Mouse (Mus musculus): ENCODE data around the gene Ptpn14. TPM values are rescaled to one million over a fixed set of nuclear protein-coding genes. Genes with fewer than 3 reads are reported as not detected.

The Ptpn14 gene
- polyA plus RNA-seq, 1 experiment: 13.6 TPM

DNA sequence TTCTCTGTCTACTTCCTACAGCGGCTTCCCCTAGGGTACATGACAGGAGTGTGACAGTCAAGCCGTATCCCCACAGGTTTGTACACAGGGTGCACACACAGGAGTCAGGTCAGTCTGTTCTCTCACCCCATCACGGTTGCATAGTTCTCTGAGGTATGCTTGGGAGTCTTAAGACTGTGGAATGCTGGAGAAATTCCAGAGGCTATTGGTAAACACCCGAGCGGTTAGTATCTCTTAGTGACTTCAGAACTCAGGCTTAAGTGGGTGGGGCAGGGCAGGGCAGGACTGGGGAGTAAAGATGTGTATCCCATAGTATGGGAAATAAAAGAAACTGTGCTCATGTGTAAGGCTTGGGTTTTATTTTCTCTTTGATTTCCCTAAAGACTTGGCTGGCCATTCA is 50.3 kb downstream of the Ptpn14 start:
- H3K4me2 ChIP-seq (ENCODE audit: low read depth): peak overlapping the region; percentile 1
- no peaks in the 10 kb centered on the region for H3K27me3 ChIP-seq (ENCODE audit: control insufficient read depth, insufficient read depth, insufficient read length)
- H3K36me3 ChIP-seq (ENCODE audit: control insufficient read depth, insufficient read depth): no peaks in the 10 kb centered on the region
- H3ac ChIP-seq (ENCODE audit: control insufficient read depth, insufficient read length): no peak overlapping the region
- H3K4me3 ChIP-seq: no peak overlapping the region
- TF ChIP-seq E2F4 (IDR thresholded peaks at IDR 0.05; ENCODE audit: insufficient read depth): no peak
- no peak for TF ChIP-seq POLR2A (IDR thresholded peaks at IDR 0.05; ENCODE audit: insufficient read length, low read depth)
- no peak for TF ChIP-seq TCF12 (IDR thresholded peaks at IDR 0.05; ENCODE audit: insufficient read depth, poor library complexity, severe bottlenecking)
- TF ChIP-seq REST (IDR thresholded peaks at IDR 0.05; ENCODE audit: insufficient read depth, insufficient read length): no peak
- no peak for TF ChIP-seq USF1 (IDR thresholded peaks at IDR 0.05; ENCODE audit: low read depth)
- no peak for TF ChIP-seq POLR2AphosphoS2 (IDR thresholded peaks at IDR 0.05; ENCODE audit: insufficient read length, low read depth)
- TF ChIP-seq MYOD1 (IDR thresholded peaks at IDR 0.05; ENCODE audit: control insufficient read depth in 1 of 3, insufficient read length in 2 of 3, low read depth in 2 of 3): no peak
- no peak for TF ChIP-seq CEBPB (IDR thresholded peaks at IDR 0.05; ENCODE audit: insufficient read depth, poor library complexity, severe bottlenecking)
- no peak for TF ChIP-seq SRF (IDR thresholded peaks at IDR 0.05; ENCODE audit: control insufficient read depth, insufficient read length, low read depth)
- TF ChIP-seq MYOG (IDR thresholded peaks at IDR 0.05; ENCODE audit: control insufficient read depth in 1 of 3, insufficient read depth in 1 of 3, insufficient read length in 2 of 3, low read depth in 2 of 3): no peak
- TF ChIP-seq TCF3 (IDR thresholded peaks at IDR 0.05; ENCODE audit: insufficient read length, low read depth): no peak
- no peak for TF ChIP-seq MAX (IDR thresholded peaks at IDR 0.05; ENCODE audit: low read depth)
- peaks cover 90% of the 10 kb centered on the region for H3K79me2 ChIP-seq (ENCODE audit: control insufficient read depth, insufficient read depth)

DNA sequence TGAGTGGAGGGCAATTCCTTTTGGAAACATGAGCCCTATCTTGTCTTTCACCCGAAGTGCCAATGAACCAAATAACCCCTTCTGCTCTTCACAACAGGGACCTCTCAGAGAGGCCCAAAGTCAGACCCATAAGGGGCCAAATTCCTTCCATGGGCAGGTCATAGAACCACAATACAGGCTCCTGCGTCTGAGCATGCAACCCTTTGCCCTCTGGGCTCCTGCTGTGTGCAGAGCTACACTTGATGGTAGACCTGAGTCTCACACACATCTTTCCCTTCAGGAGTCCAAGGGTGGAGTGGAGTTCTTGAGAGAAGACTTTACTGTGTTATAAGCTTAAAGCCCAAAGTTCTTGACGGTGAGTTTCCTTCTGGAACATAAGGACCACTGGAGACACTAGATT is 51.2 kb downstream of the Ptpn14 start:
- H3K4me3 ChIP-seq: no peak overlapping the region

DNA sequence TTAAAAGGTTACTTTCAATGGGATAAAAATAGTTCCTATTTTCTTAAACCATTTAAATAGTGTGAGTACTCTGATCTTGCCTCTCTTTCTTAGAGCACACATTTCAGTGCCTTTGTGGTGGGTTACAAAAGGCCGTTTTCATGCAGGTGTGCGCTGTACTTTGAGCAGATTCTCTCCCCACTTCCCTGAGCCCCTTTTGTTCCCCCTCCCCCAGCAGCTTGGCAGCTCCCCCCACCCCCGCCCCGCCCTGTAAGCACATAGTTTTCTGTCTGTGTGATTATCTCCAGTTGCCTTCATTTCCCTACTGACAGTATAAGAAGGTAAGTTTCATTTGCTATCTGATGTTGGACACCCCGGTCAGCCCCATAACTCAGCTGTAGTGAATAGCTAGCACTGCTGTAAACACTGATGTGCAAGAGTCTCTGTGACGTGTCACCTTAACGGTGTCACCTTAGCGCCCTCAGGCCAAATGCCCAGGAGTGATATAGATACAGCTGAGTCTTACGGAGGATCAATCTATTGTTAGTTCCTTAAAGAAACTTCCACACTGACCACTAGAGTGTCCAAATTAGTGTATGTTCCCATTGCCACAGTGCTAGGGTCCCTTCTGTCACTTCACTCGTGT is 53.8 kb downstream of the Ptpn14 start:
- TF ChIP-seq REST (IDR thresholded peaks at IDR 0.05; ENCODE audit: insufficient read depth, insufficient read length) (no peak), CEBPB (IDR thresholded peaks at IDR 0.05; ENCODE audit: insufficient read depth, poor library complexity, severe bottlenecking) (no peak), MYOD1 (IDR thresholded peaks at IDR 0.05; ENCODE audit: control insufficient read depth in 1 of 3, insufficient read length in 2 of 3, low read depth in 2 of 3) (no peak), TCF12 (IDR thresholded peaks at IDR 0.05; ENCODE audit: insufficient read depth, poor library complexity, severe bottlenecking) (no peak), MYOG (IDR thresholded peaks at IDR 0.05; ENCODE audit: control insufficient read depth in 1 of 3, insufficient read depth in 1 of 3, insufficient read length in 2 of 3, low read depth in 2 of 3) (no peak), TCF3 (IDR thresholded peaks at IDR 0.05; ENCODE audit: insufficient read length, low read depth) (no peak), POLR2AphosphoS2 (IDR thresholded peaks at IDR 0.05; ENCODE audit: insufficient read length, low read depth) (no peak), E2F4 (IDR thresholded peaks at IDR 0.05; ENCODE audit: insufficient read depth) (no peak), MAX (IDR thresholded peaks at IDR 0.05; ENCODE audit: low read depth) (no peak), SRF (IDR thresholded peaks at IDR 0.05; ENCODE audit: control insufficient read depth, insufficient read length, low read depth) (no peak), USF1 (IDR thresholded peaks at IDR 0.05; ENCODE audit: low read depth) (no peak), POLR2A (IDR thresholded peaks at IDR 0.05; ENCODE audit: insufficient read length, low read depth) (no peak)
- H3ac ChIP-seq (ENCODE audit: control insufficient read depth, insufficient read length): no peak overlapping the region

More for the DNA sequence above, 51.2 kb downstream of the Ptpn14 start:
- no peak overlapping the region for H3K4me2 ChIP-seq (ENCODE audit: low read depth)
- peaks cover 85% of the 10 kb centered on the region for H3K79me2 ChIP-seq (ENCODE audit: control insufficient read depth, insufficient read depth)
- H3K36me3 ChIP-seq (ENCODE audit: control insufficient read depth, insufficient read depth): no peaks in the 10 kb centered on the region
- no peak for TF ChIP-seq POLR2A (IDR thresholded peaks at IDR 0.05; ENCODE audit: insufficient read length, low read depth)
- TF ChIP-seq E2F4 (IDR thresholded peaks at IDR 0.05; ENCODE audit: insufficient read depth): no peak
- H3K27me3 ChIP-seq (ENCODE audit: control insufficient read depth, insufficient read depth, insufficient read length): no peaks in the 10 kb centered on the region
- H3ac ChIP-seq (ENCODE audit: control insufficient read depth, insufficient read length): no peak overlapping the region

DNA sequence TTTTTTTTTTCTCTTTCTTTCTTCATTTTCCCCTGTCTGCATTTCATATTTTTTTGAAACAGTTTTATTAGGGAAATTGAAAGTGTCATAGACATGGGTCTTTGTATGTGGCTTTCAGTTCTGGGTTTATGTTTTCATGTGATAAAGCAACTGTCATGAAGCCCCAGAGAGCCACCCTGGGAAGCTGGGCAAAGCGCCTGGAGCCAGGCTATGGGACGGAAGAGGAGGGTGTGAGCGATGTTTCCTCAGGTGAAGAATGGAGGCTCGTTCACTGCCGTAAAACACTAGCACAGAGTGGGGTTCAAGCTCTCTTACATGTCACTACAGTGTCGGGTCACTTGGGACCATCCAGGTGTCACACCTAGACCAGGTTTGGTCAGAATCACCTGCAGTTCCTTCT is 54.6 kb downstream of the Ptpn14 start:
- H3K4me3 ChIP-seq: no peak overlapping the region
- no peaks in the 10 kb centered on the region for H3K27me3 ChIP-seq (ENCODE audit: control insufficient read depth, insufficient read depth, insufficient read length)
- TF ChIP-seq REST (IDR thresholded peaks at IDR 0.05; ENCODE audit: insufficient read depth, insufficient read length): no peak
- TF ChIP-seq USF1 (IDR thresholded peaks at IDR 0.05; ENCODE audit: low read depth): no peak
- TF ChIP-seq E2F4 (IDR thresholded peaks at IDR 0.05; ENCODE audit: insufficient read depth): no peak
- peaks cover 75% of the 10 kb centered on the region for H3K79me2 ChIP-seq (ENCODE audit: control insufficient read depth, insufficient read depth)
- no peak overlapping the region for H3K4me2 ChIP-seq (ENCODE audit: low read depth)
- H3K36me3 ChIP-seq (ENCODE audit: control insufficient read depth, insufficient read depth): no peaks in the 10 kb centered on the region
- H3ac ChIP-seq (ENCODE audit: control insufficient read depth, insufficient read length): no peak overlapping the region

More for the DNA sequence above, 53.8 kb downstream of the Ptpn14 start:
- Histone ChIP-seq H3K27me3 (ENCODE audit: control insufficient read depth, insufficient read depth, insufficient read length) (no peaks in the 10 kb centered on the region), H3K36me3 (ENCODE audit: control insufficient read depth, insufficient read depth) (no peaks in the 10 kb centered on the region), H3K4me3 (no peak overlapping the region), H3K4me2 (ENCODE audit: low read depth) (no peak overlapping the region), H3K79me2 (ENCODE audit: control insufficient read depth, insufficient read depth) (peaks cover 78% of the 10 kb centered on the region)

DNA sequence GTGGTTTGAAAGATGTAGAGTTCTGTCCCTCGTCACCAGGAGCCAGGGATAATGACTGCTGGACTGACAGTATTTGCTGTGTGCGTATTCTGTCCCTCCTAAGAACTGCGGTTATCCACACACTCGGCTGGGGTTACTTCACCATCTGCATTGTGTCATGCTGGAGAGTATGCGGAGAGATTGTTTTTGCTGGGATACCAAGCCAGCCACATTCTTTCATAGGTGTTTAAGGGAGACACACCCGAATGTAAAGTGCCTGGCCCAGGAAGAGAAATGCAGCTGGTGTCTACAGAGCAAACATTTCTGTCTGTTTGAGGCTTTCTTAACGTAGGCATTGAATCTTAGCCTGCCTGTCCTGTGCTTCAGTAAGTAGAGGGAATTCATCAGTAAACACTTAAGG is 56.4 kb downstream of the Ptpn14 start:
- H3K4me3 ChIP-seq: no peak overlapping the region
- TF ChIP-seq POLR2AphosphoS2 (IDR thresholded peaks at IDR 0.05; ENCODE audit: insufficient read length, low read depth) (no peak), CEBPB (IDR thresholded peaks at IDR 0.05; ENCODE audit: insufficient read depth, poor library complexity, severe bottlenecking) (no peak), E2F4 (IDR thresholded peaks at IDR 0.05; ENCODE audit: insufficient read depth) (no peak), MAX (IDR thresholded peaks at IDR 0.05; ENCODE audit: low read depth) (no peak), TCF12 (IDR thresholded peaks at IDR 0.05; ENCODE audit: insufficient read depth, poor library complexity, severe bottlenecking) (no peak), POLR2A (IDR thresholded peaks at IDR 0.05; ENCODE audit: insufficient read length, low read depth) (no peak), MYOG (IDR thresholded peaks at IDR 0.05; ENCODE audit: control insufficient read depth in 1 of 3, insufficient read depth in 1 of 3, insufficient read length in 2 of 3, low read depth in 2 of 3) (no peak), USF1 (IDR thresholded peaks at IDR 0.05; ENCODE audit: low read depth) (no peak), TCF3 (IDR thresholded peaks at IDR 0.05; ENCODE audit: insufficient read length, low read depth) (no peak), SRF (IDR thresholded peaks at IDR 0.05; ENCODE audit: control insufficient read depth, insufficient read length, low read depth) (no peak), MYOD1 (IDR thresholded peaks at IDR 0.05; ENCODE audit: control insufficient read depth in 1 of 3, insufficient read length in 2 of 3, low read depth in 2 of 3) (no peak), REST (IDR thresholded peaks at IDR 0.05; ENCODE audit: insufficient read depth, insufficient read length) (no peak)
- no peaks in the 10 kb centered on the region for H3K27me3 ChIP-seq (ENCODE audit: control insufficient read depth, insufficient read depth, insufficient read length)
- no peak overlapping the region for H3K4me2 ChIP-seq (ENCODE audit: low read depth)
- H3K79me2 ChIP-seq (ENCODE audit: control insufficient read depth, insufficient read depth): peaks cover 65% of the 10 kb centered on the region
- H3K36me3 ChIP-seq (ENCODE audit: control insufficient read depth, insufficient read depth): no peaks in the 10 kb centered on the region
- no peak overlapping the region for H3ac ChIP-seq (ENCODE audit: control insufficient read depth, insufficient read length)

Measured in myocyte (in vitro differentiated cells).